ENCODE assay signal across 18 mouse cellular contexts in genomic region chr6:76065383-76065782, GRCm38 (mm10).
"Had no signal": no experiment of that assay in that cellular context is flagged by ENCODE, and none has a peak within 500 bp of the region (broad histone marks: within the 10 kb centered on the region; RNA-seq: fewer than 3 reads in every experiment).

No protein-coding gene starts in this region.

- H3K27me3 ChIP-seq: midbrain, embryonic 12.5 days; neural tube, embryonic 13.5 days; neural tube, embryonic 15.5 days had no signal

- H3K4me2 ChIP-seq: lung, embryonic 14.5 days; midbrain, embryonic 12.5 days; neural tube, embryonic 13.5 days; neural tube, embryonic 15.5 days had no signal

- H3K27ac ChIP-seq: midbrain, embryonic 10.5 days; midbrain, embryonic 12.5 days; neural tube, embryonic 13.5 days; neural tube, embryonic 15.5 days had no signal

- ATAC-seq: midbrain, embryonic 16.5 days had no signal

- H3K36me3 ChIP-seq: midbrain, embryonic 10.5 days; midbrain, embryonic 12.5 days; neural tube, embryonic 13.5 days; neural tube, embryonic 15.5 days had no signal

- H3K4me1 ChIP-seq: midbrain, embryonic 10.5 days; midbrain, embryonic 12.5 days; neural tube, embryonic 13.5 days; neural tube, embryonic 15.5 days had no signal

- DNase-seq: lung, embryonic 14.5 days; lung, postnatal 10 days; lung, postnatal 4 days; midbrain, embryonic 14.5 days; retina, postnatal 1 day; right cerebral cortex, adult 18-20 months; right cerebral cortex, postnatal 25 days; right cerebral cortex, postnatal 4 days; spleen, adult 18-20 months; thymus, adult 18-20 months; thymus, postnatal 14 days; thymus, postnatal 36 days had no signal

- H3K4me3 ChIP-seq: midbrain, embryonic 10.5 days; midbrain, embryonic 12.5 days; myocyte; neural tube, embryonic 13.5 days; neural tube, embryonic 15.5 days had no signal

- H3K9ac ChIP-seq: lung, embryonic 14.5 days; midbrain, embryonic 12.5 days; neural tube, embryonic 13.5 days; neural tube, embryonic 15.5 days had no signal

- H3K9me3 ChIP-seq: midbrain, embryonic 10.5 days; midbrain, embryonic 12.5 days; neural tube, embryonic 13.5 days; neural tube, embryonic 15.5 days had no signal
